Comparison of ENCODE assay signal across 28 mouse cellular contexts in genomic region chr14:55074416-55074815, GRCm38 (mm10). TPM values are rescaled to one million over a fixed set of nuclear protein-coding genes. Genes with fewer than 3 reads are reported as not detected.
DNase-seq lines count a peak whose midpoint lies in the region; ATAC-seq and TF ChIP-seq lines count a peak whose summit lies in the region.
"Had no signal": no experiment of that assay in that cellular context is flagged by ENCODE, and none has a peak within 500 bp of the region (broad histone marks: within the 10 kb centered on the region; RNA-seq: fewer than 3 reads in every experiment).

No protein-coding gene starts in this region.

- no peaks in the 10 kb centered on the region for H3K9me3 ChIP-seq in forebrain, embryonic 15.5 days
- H3K9me3 ChIP-seq in forebrain, embryonic 13.5 days (replicated peaks): no peaks in the 10 kb centered on the region
- H3K9me3 ChIP-seq in ES-Bruce4 (replicated peaks; ENCODE audit: control insufficient read depth, insufficient read depth, low read length, poor library complexity, severe bottlenecking): no peaks in the 10 kb centered on the region
- H3K9me3 ChIP-seq in lung, postnatal 0 days (ENCODE audit: low read length): no peaks in the 10 kb centered on the region
- H3K9me3 ChIP-seq: embryonic facial prominence, embryonic 12.5 days; embryonic facial prominence, embryonic 15.5 days; G1E; hindbrain, embryonic 12.5 days; hindbrain, embryonic 15.5 days had no signal

- peaks cover 55% of the 10 kb centered on the region for H3K4me1 ChIP-seq in cerebellum, adult 2 months (ENCODE audit: control insufficient read depth, insufficient read depth, low read length)
- peaks cover 57% of the 10 kb centered on the region for H3K4me1 ChIP-seq in forebrain, embryonic 15.5 days
- peaks cover 55% of the 10 kb centered on the region for H3K4me1 ChIP-seq in forebrain, embryonic 13.5 days
- H3K4me1 ChIP-seq in ES-Bruce4 (ENCODE audit: control insufficient read depth, insufficient read depth, low read length): peaks cover 11% of the 10 kb centered on the region
- 0 out of 2 replicates have a peak, but pooled peaks cover 6% of the 10 kb centered on the region for H3K4me1 ChIP-seq in lung, postnatal 0 days (ENCODE audit: insufficient read depth, low read depth, low read length)

- no peak overlapping the region for H3K4me3 ChIP-seq in cerebellum, adult 2 months (replicated peaks; ENCODE audit: insufficient read depth, low read depth, low read length)
- no peak overlapping the region for H3K4me3 ChIP-seq in forebrain, embryonic 15.5 days
- H3K4me3 ChIP-seq in forebrain, embryonic 13.5 days: no peak overlapping the region
- H3K4me3 ChIP-seq in layer of hippocampus, adult 2 months: no peak overlapping the region
- H3K4me3 ChIP-seq in ES-Bruce4 (ENCODE audit: low read depth, low read length): no peak overlapping the region
- no peak overlapping the region for H3K4me3 ChIP-seq in lung, postnatal 0 days (ENCODE audit: low read depth, low read length)
- H3K4me3 ChIP-seq: embryonic facial prominence, embryonic 12.5 days; embryonic facial prominence, embryonic 15.5 days; gastrocnemius, adult 2 months; hindbrain, embryonic 12.5 days; hindbrain, embryonic 15.5 days had no signal

- H3K27me3 ChIP-seq in cerebellum, adult 2 months (ENCODE audit: control insufficient read depth, insufficient read depth, low read length): no peaks in the 10 kb centered on the region
- H3K27me3 ChIP-seq in forebrain, embryonic 15.5 days: no peaks in the 10 kb centered on the region
- H3K27me3 ChIP-seq in forebrain, embryonic 13.5 days: no peaks in the 10 kb centered on the region
- H3K27me3 ChIP-seq in ES-Bruce4 (ENCODE audit: control insufficient read depth, insufficient read depth, low read length, poor library complexity, severe bottlenecking): no peaks in the 10 kb centered on the region
- no peaks in the 10 kb centered on the region for H3K27me3 ChIP-seq in lung, postnatal 0 days (replicated peaks; ENCODE audit: insufficient read depth, low read length)
- H3K27me3 ChIP-seq: hindbrain, embryonic 15.5 days; Patski had no signal

- no peak for DNase-seq in cerebellum, adult 2 months
- no peak for DNase-seq in layer of hippocampus, adult 2 months (ENCODE audit: low spot score in 2 of 2)
- no peak for DNase-seq in layer of hippocampus, adult 18-20 months (ENCODE audit: low spot score in 2 of 2)
- DNase-seq in lung, postnatal 0 days (ENCODE audit: low spot score): no peak
- DNase-seq: adrenal gland, postnatal 10 days; adrenal gland, postnatal 36 days; gastrocnemius, adult 2 months; gastrocnemius, postnatal 14 days; heart, adult 11 months; kidney, adult 2 months had no signal

- peaks cover 53% of the 10 kb centered on the region for H3K36me3 ChIP-seq in forebrain, embryonic 15.5 days
- peaks cover 59% of the 10 kb centered on the region for H3K36me3 ChIP-seq in forebrain, embryonic 13.5 days (ENCODE audit: poor library complexity, severe bottlenecking)
- H3K36me3 ChIP-seq in ES-Bruce4 (ENCODE audit: control insufficient read depth, insufficient read depth, low read length, poor library complexity, severe bottlenecking): peaks cover 11% of the 10 kb centered on the region
- H3K36me3 ChIP-seq in lung, postnatal 0 days (ENCODE audit: insufficient read depth, low read length): no peaks in the 10 kb centered on the region
- H3K36me3 ChIP-seq: embryonic facial prominence, embryonic 15.5 days; G1E had no signal

- ATAC-seq in cerebellum, adult (ENCODE audit: insufficient number of reproducible peaks, low FRiP score, low TSS enrichment): no peak
- ATAC-seq in forebrain, embryonic 15.5 days (replicated peaks): no peak
- no peak for ATAC-seq in forebrain, embryonic 13.5 days
- no peak for ATAC-seq in lung, postnatal 0 days
- ATAC-seq: CD4-positive, CD25-positive, alpha-beta regulatory T cell, adult 4 months; forebrain, embryonic 14.5 days; intestine, postnatal 0 days; Patski had no signal

- 27% methylated on average over 12 of the region's 12 CpGs for WGBS in cerebellum, adult 2 months
- WGBS in forebrain, embryonic 15.5 days: 86% methylated on average over 12 of the region's 12 CpGs
- 93% methylated on average over 12 of the region's 12 CpGs for WGBS in forebrain, embryonic 13.5 days
- WGBS in lung, postnatal 0 days: 96% methylated on average over 12 of the region's 12 CpGs

- no peak for TF ChIP-seq POLR2A in cerebellum, adult 2 months (IDR thresholded peaks at IDR 0.05; ENCODE audit: borderline replicate concordance, insufficient read depth, low read length)
- TF ChIP-seq POLR2A in ES-Bruce4 (IDR thresholded peaks at IDR 0.05; ENCODE audit: insufficient read depth, low read length): no peak

- H3K9ac ChIP-seq in forebrain, embryonic 15.5 days (replicated peaks): no peak overlapping the region
- no peak overlapping the region for H3K9ac ChIP-seq in forebrain, embryonic 13.5 days
- H3K9ac ChIP-seq in ES-Bruce4 (ENCODE audit: low read depth, poor library complexity, severe bottlenecking): peak overlapping the region; percentile 17; the same call in 1 of the 2 replicates
- H3K9ac ChIP-seq in lung, postnatal 0 days (replicated peaks; ENCODE audit: low read depth): no peak overlapping the region
- H3K9ac ChIP-seq: embryonic facial prominence, embryonic 12.5 days; embryonic facial prominence, embryonic 15.5 days; hindbrain, embryonic 12.5 days; hindbrain, embryonic 15.5 days had no signal

- no peak for TF ChIP-seq EP300 in ES-Bruce4 (IDR thresholded peaks at IDR 0.05; ENCODE audit: insufficient read depth, low read depth, low read length)
- no peak for TF ChIP-seq EP300 in lung, postnatal 0 days (IDR thresholded peaks at IDR 0.05)

- H3K4me2 ChIP-seq in forebrain, embryonic 15.5 days (replicated peaks): no peak overlapping the region
- no peak overlapping the region for H3K4me2 ChIP-seq in forebrain, embryonic 13.5 days
- no peak overlapping the region for H3K4me2 ChIP-seq in lung, postnatal 0 days (replicated peaks; ENCODE audit: low read depth, low read length)
- H3K4me2 ChIP-seq: embryonic facial prominence, embryonic 12.5 days; embryonic facial prominence, embryonic 15.5 days; heart, embryonic 11.5 days; hindbrain, embryonic 12.5 days; hindbrain, embryonic 15.5 days had no signal

- 0 out of 2 replicates have a peak overlapping the region, but pooled peaks have one; percentile 17 for H3K27ac ChIP-seq in cerebellum, adult 2 months (ENCODE audit: insufficient read depth, low read length)
- H3K27ac ChIP-seq in forebrain, embryonic 15.5 days (replicated peaks): peak overlapping the region; percentile 95
- H3K27ac ChIP-seq in forebrain, embryonic 13.5 days: no peak overlapping the region
- H3K27ac ChIP-seq in layer of hippocampus, adult 2 months: peak overlapping the region; percentile 89; the same call in 1 of the 2 replicates
- H3K27ac ChIP-seq in ES-Bruce4 (ENCODE audit: insufficient read depth, low read length): no peak overlapping the region
- no peak overlapping the region for H3K27ac ChIP-seq in lung, postnatal 0 days (ENCODE audit: low read length)
- H3K27ac ChIP-seq: embryonic facial prominence, embryonic 12.5 days; embryonic facial prominence, embryonic 15.5 days; gastrocnemius, adult 2 months; hindbrain, embryonic 12.5 days; hindbrain, embryonic 15.5 days had no signal

- TF ChIP-seq CTCF in cerebellum, adult 2 months (IDR thresholded peaks at IDR 0.05; ENCODE audit: borderline replicate concordance, insufficient read depth, low read depth, low read length): no peak
- no peak for TF ChIP-seq CTCF in layer of hippocampus, adult 2 months (conservative IDR thresholded peaks at IDR 0.05)
- TF ChIP-seq CTCF in ES-Bruce4 (IDR thresholded peaks at IDR 0.05; ENCODE audit: low read depth, low read length): no peak
- TF ChIP-seq CTCF in lung, postnatal 0 days (IDR thresholded peaks at IDR 0.05): no peak

RNA-seq across cellular contexts. Expression of gene Zfhx2, which starts 17.7 kb away (rescaled TPM):
- polyA plus RNA-seq in cerebellum, adult 2 months (2012; rRNA removed): 10.7 and 11.0 TPM in 2 replicates
- 27.4 and 30.6 TPM in 2 replicates for polyA plus RNA-seq in forebrain, embryonic 15.5 days (2015; fragmentation: Nextera tagmentation; extraction: Ambion mirVana)
- polyA plus RNA-seq in forebrain, embryonic 13.5 days (2015; fragmentation: Nextera tagmentation; extraction: Ambion mirVana): 26.7 and 28.0 TPM in 2 replicates
- total RNA-seq in layer of hippocampus, adult 2 months (2021): 10 to 100 TPM; 55.5 to 67.3 TPM
- total RNA-seq in layer of hippocampus, adult 18-20 months (2021): 10 to 100 TPM; 52.9 to 58.5 TPM
- polyA plus RNA-seq in ES-Bruce4 (2011; ENCODE audit: insufficient read depth, insufficient read length, low read depth, missing spikeins): 18.1 and 24.6 TPM in 2 replicates
- polyA plus RNA-seq in lung, postnatal 0 days (2015; fragmentation: Nextera tagmentation; extraction: Ambion mirVana): 1.0 and 1.7 TPM in 2 replicates

RNA-seq across cellular contexts. Expression of gene Thtpa, which starts 20.2 kb away (rescaled TPM):
- polyA plus RNA-seq in cerebellum, adult 2 months (2012; rRNA removed): 12.8 and 13.8 TPM in 2 replicates
- 52.2 and 52.3 TPM in 2 replicates for polyA plus RNA-seq in forebrain, embryonic 15.5 days (2015; fragmentation: Nextera tagmentation; extraction: Ambion mirVana)
- polyA plus RNA-seq in forebrain, embryonic 13.5 days (2015; fragmentation: Nextera tagmentation; extraction: Ambion mirVana): 39.0 and 42.0 TPM in 2 replicates
- 10 to 100 TPM; 19.3 to 23.7 TPM for total RNA-seq in layer of hippocampus, adult 2 months (2021)
- total RNA-seq in layer of hippocampus, adult 18-20 months (2021): 10 to 100 TPM; 17.8 to 18.3 TPM
- 6.9 and 8.6 TPM in 2 replicates for polyA plus RNA-seq in ES-Bruce4 (2011; ENCODE audit: insufficient read depth, insufficient read length, low read depth, missing spikeins)
- 13.6 and 14.1 TPM in 2 replicates for polyA plus RNA-seq in lung, postnatal 0 days (2015; fragmentation: Nextera tagmentation; extraction: Ambion mirVana)

RNA-seq across cellular contexts. Expression of gene Ap1g2, which starts 32.0 kb away (rescaled TPM):
- 18.6 and 19.1 TPM in 2 replicates for polyA plus RNA-seq in cerebellum, adult 2 months (2012; rRNA removed)
- polyA plus RNA-seq in forebrain, embryonic 15.5 days (2015; fragmentation: Nextera tagmentation; extraction: Ambion mirVana): 11.4 and 13.0 TPM in 2 replicates
- 9.7 and 9.8 TPM in 2 replicates for polyA plus RNA-seq in forebrain, embryonic 13.5 days (2015; fragmentation: Nextera tagmentation; extraction: Ambion mirVana)
- total RNA-seq in layer of hippocampus, adult 2 months (2021): 10 to 100 TPM; 15.4 to 19.3 TPM
- total RNA-seq in layer of hippocampus, adult 18-20 months (2021): 10 to 100 TPM; 11.3 to 14.9 TPM
- 20.6 and 23.9 TPM in 2 replicates for polyA plus RNA-seq in ES-Bruce4 (2011; ENCODE audit: insufficient read depth, insufficient read length, low read depth, missing spikeins)
- polyA plus RNA-seq in lung, postnatal 0 days (2015; fragmentation: Nextera tagmentation; extraction: Ambion mirVana): 11.5 and 13.3 TPM in 2 replicates

RNA-seq across cellular contexts. Expression of gene Jph4, which starts 42.3 kb away (rescaled TPM):
- 204 and 227 TPM in 2 replicates for polyA plus RNA-seq in cerebellum, adult 2 months (2012; rRNA removed)
- polyA plus RNA-seq in forebrain, embryonic 15.5 days (2015; fragmentation: Nextera tagmentation; extraction: Ambion mirVana): 37.4 and 38.3 TPM in 2 replicates
- 17.5 and 17.7 TPM in 2 replicates for polyA plus RNA-seq in forebrain, embryonic 13.5 days (2015; fragmentation: Nextera tagmentation; extraction: Ambion mirVana)
- total RNA-seq in layer of hippocampus, adult 2 months (2021): 100 to 1,000 TPM; 453 to 476 TPM
- 100 to 1,000 TPM; 423 to 433 TPM for total RNA-seq in layer of hippocampus, adult 18-20 months (2021)
- polyA plus RNA-seq in ES-Bruce4 (2011; ENCODE audit: insufficient read depth, insufficient read length, low read depth, missing spikeins): 3.6 and 4.7 TPM in 2 replicates
- polyA plus RNA-seq in lung, postnatal 0 days (2015; fragmentation: Nextera tagmentation; extraction: Ambion mirVana): 0.08 and 0.17 TPM in 2 replicates
- total RNA-seq: common myeloid progenitor, adult 5-6 weeks; heart, postnatal 25 days; hematopoietic stem cell, adult 5-6 weeks had no signal
- polyA plus RNA-seq: C2C12; CD4-positive, CD25-positive, alpha-beta regulatory T cell, adult 4 months; G1E had no signal

RNA-seq across cellular contexts. Expression of gene Ngdn, which starts 59.2 kb away (rescaled TPM):
- polyA plus RNA-seq in cerebellum, adult 2 months (2012; rRNA removed): 49.4 and 50.4 TPM in 2 replicates
- 67.1 and 70.8 TPM in 2 replicates for polyA plus RNA-seq in forebrain, embryonic 15.5 days (2015; fragmentation: Nextera tagmentation; extraction: Ambion mirVana)
- polyA plus RNA-seq in forebrain, embryonic 13.5 days (2015; fragmentation: Nextera tagmentation; extraction: Ambion mirVana): 81.2 and 86.4 TPM in 2 replicates
- total RNA-seq in layer of hippocampus, adult 2 months (2021): 10 to 100 TPM; 30.3 to 34.9 TPM
- 10 to 100 TPM; 30.2 to 32.7 TPM for total RNA-seq in layer of hippocampus, adult 18-20 months (2021)
- 52.7 and 55.2 TPM in 2 replicates for polyA plus RNA-seq in ES-Bruce4 (2011; ENCODE audit: insufficient read depth, insufficient read length, low read depth, missing spikeins)
- polyA plus RNA-seq in lung, postnatal 0 days (2015; fragmentation: Nextera tagmentation; extraction: Ambion mirVana): 59.1 and 62.8 TPM in 2 replicates

Comparison
In these comparisons a context has a peak if more than half of its experiments do, and no peak if none do; other contexts are left out.
1. H3K27ac ChIP-seq: peak in cerebellum, adult 2 months (single experiment), forebrain, embryonic 15.5 days (single experiment) and layer of hippocampus, adult 2 months (single experiment); none in forebrain, embryonic 13.5 days (single experiment), ES-Bruce4 (single experiment) and lung, postnatal 0 days (single experiment).